Mouse (Mus musculus): ENCODE data around the gene Tnfaip2.

DNA sequence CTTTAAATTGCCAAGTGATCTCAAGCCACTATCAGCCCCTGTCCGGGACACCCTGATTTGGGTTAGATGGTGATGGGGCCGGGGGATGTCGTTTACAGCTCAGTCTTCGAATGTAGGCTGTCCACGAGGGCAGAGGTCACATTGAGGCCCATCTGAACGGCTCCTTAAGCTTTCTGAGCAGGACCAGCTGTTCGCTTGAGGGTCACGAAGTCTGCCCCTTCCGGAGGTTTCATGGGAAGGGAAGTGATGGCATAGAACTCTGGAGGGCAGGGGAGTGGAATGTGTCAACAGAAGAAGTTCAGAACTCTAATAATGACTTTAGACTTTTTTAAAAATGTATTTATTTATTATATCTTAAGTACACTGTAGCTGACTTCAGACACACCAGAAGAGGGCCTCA is 17.7 kb upstream of the Tnfaip2 start:
- TF ChIP-seq POLR2A (IDR thresholded peaks at IDR 0.05; ENCODE audit: low read depth, low read length), result no peak
- no peak for TF ChIP-seq CTCF (IDR thresholded peaks at IDR 0.05; ENCODE audit: extremely low read depth, insufficient read depth, insufficient read length, insufficient replicate concordance)

Measured in spleen, adult 2 months (tissue).